Mouse (Mus musculus) G1E (cell line): ENCODE measurements around the gene Avpr2.
A peak's percentile ranks its signal among the peaks of the same experiment; 100 is the strongest.

ENCODE experiments used
- CTCF ChIP-seq: IDR thresholded peaks from 2 replicates; pipeline ENCODE4 v1.5.1; 2012; ENCODE audit warnings: low read depth, low read length, inconsistent platforms, mixed read lengths
- GATA1 ChIP-seq: IDR thresholded peaks from 2 replicates; pipeline ENCODE4 v1.6.1; 2012; ENCODE audit warnings: borderline replicate concordance, low read length, inconsistent platforms, mixed read lengths
- TAL1 ChIP-seq: conservative IDR thresholded peaks from 2 replicates; pipeline ENCODE4 v1.6.1; 2012; ENCODE audit warnings: low read depth, low read length, inconsistent platforms, mixed read lengths

- TF ChIP-seq CTCF = no peak
- no peak for TF ChIP-seq GATA1
- TF ChIP-seq TAL1 = peak; percentile 19; the same call in 1 of the 2 replicates
These were observed 18.1 kb downstream of the Avpr2 start for GRCm38 (mm10) chrX:73910049-73910448.
